Mouse (Mus musculus): ENCODE measurements around the gene Zfp507.

Gene Zfp507

DNA sequence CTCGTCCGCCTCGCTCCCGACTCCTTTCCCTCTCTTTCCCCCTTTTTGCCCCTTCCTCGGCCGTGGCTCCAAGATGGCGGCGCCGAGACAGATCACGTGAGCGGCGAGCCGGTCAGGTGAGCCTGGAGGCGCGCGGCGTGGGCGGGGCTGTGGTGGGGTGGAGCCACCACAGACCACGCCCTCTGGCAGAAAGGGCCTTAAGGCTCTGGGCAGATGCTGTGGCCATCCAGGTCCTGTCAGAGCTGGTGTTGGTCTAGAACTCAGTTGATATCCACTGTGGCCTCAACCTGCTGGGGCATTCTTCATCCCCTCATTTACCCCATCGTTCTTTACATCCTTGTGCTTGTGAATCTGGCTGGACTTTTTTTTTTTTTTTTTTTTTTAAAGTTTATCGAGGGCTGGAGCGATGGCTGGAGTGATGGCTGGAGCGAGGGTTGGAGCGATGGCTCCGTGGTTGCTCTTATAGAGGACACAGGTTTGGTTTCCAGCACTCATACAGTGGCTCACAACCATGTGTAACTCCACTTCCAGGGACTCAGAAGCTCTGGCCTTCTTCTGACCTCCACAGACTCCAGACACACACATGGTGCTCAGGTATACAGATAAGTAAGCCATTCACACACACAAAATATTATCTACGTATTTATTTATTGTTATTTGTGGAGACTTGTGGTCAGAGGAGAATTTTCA lies at the start of gene Zfp507:
Zfp507 (minus strand) TSS at position 98 of the 690 bp plus-strand sequence.
- peak; percentile 89 for DNase-seq

DNA sequence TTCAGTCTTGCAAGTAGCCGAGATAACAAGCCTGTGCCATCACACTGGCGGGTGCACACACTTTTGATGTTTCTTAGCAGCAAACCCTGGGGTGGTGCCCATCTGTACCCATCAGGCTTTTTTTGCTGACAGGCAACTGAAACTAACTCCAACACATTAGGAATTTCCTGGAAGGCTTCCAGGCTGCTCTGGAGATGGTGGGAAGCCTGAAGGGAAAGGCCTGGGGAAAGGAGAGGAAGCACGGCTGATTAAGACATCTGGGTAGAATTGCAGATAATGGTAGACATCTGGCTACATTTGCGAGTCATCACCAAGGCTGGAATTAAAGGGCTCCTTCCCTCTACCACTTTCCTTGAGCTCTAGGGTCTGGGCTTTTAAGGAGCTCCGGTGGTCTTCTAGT lies 47.6 kb upstream of the Zfp507 start:
- no peak for DNase-seq

DNA sequence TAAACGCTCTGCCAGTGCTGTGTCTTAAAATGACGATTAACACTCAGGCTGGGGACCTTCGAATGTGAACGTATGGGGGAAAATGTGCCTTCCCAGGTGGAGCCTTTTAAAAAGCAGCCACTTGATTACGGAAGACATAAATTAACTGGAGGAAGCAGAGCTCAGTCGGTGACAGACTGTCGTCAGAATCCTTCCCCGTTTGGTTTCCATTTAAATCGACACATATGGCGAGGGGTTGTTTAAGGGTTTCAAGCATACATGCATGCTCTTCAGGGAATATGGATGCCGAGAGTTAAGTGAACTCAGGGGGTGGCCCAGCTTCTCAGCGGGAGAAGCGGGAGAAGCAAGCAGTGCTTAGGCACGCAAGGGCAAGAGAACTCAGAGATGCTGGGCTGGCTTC lies 45.7 kb upstream of the Zfp507 start:
- no peak for DNase-seq

DNA sequence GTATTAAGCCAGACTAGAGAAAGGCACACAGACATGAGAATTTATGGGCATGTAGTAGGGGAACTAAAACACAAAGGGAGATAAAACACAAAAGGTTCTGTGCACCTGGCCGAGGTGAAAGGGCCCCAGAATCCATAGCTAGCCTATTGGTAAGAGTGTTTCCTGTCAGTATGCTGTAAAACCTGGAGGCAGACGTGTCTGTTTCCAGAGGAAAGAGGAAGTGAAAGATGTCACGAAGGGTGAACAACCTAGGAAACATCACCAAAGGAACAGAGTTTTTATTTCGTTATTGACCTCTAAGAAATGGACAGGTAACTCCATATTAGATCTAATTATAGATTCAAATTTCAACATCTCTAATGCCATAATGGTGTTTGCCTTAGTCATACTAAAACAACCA lies 37.7 kb upstream of the Zfp507 start:
- no peak for DNase-seq

DNA sequence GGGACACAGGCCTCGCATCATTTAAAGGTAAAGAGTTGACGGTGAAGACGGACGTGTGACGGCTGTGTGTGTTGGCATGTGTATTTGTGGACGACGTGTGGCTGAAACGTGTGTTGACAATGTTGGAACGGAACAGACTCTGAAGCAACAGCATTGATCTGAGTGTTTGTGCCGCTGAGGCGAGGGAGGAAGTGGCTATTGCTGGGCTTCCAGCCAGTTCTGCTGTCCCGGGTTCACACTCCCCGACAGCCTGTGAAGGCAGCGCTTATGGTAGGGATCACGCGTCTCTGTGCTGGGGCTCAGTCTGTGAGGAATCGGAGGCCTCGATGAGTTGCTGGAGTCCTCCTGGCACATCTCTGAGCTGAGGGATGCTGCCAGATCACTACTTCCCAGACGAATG lies 34.0 kb upstream of the Zfp507 start:
- DNase-seq: no peak

DNA sequence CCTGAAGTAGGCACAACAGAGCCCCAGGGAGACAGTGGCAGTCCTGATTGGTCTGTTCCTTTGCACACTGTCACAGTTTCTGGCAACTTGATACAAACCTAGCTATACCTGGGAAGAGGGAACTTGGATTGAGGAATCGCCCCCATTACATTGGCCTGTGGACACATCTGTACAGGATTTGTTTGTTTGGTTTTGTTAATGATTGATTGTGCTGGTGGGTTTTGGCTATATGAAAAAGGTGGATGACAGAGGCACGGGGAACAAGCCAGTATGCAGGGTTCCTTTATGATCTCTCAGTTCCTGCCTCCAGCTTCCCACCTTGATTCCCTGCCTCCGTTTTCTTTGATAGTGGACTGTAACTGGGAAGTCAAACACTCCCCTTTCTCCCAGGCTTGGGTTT lies 33.6 kb upstream of the Zfp507 start:
- DNase-seq: no peak

DNA sequence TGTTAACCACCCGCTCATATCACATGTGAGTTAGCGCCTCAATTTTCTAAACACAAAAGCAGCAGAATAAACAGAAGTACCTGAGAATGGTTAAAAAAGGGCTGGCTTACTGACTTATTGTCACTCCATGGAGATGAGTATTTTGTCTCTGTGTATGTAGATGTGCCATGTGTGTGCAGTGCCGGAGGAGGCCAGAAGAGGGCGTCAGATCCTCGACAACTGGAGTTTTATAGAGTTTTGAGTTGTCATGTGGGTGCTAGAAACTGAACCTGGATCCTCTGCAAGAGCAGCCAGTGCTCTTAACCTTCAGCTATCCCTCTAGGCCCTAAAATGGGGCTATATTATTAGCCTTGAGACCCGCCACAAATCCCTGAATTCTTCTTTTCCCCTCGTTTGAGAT lies 27.3 kb upstream of the Zfp507 start:
- DNase-seq: no peak

DNA sequence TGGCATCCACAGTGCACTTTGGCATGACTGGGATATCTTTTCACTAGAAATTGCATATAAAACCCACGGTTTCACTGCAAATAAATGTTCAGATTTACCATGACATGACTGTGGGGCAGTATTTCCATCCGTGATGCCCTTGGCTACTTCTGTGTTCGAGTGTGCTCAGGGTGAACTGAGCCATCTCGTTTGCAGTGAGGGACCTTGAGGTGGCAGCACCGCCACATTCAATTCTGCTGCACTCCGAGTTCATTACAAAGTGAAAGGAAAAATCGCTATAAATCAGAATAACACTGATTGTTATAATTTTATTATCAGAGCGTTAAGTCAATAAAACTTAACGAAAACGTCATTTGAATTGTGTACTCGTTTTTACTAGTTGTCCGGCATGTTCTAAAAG lies 21.1 kb upstream of the Zfp507 start:
- DNase-seq: peak; percentile 30

- DNase-seq: no peak
Measured at GRCm38 (mm10) chr7:35822320-35822719, 19.5 kb upstream of the Zfp507 start.

- DNase-seq: no peak
Measured at GRCm38 (mm10) chr7:35821357-35821756, 18.6 kb upstream of the Zfp507 start.

GRCm38 (mm10) chr7:35819486-35819885 lies 16.7 kb upstream of the Zfp507 start:
- DNase-seq: no peak

GRCm38 (mm10) chr7:35814759-35815551 lies 12.2 kb upstream of the Zfp507 start:
- DNase-seq: no peak

GRCm38 (mm10) chr7:35813306-35813705 lies 10.5 kb upstream of the Zfp507 start:
- peak; percentile 50 for DNase-seq

- no peak for DNase-seq
Measured at GRCm38 (mm10) chr7:35810736-35811135, 7.9 kb upstream of the Zfp507 start.

DNA sequence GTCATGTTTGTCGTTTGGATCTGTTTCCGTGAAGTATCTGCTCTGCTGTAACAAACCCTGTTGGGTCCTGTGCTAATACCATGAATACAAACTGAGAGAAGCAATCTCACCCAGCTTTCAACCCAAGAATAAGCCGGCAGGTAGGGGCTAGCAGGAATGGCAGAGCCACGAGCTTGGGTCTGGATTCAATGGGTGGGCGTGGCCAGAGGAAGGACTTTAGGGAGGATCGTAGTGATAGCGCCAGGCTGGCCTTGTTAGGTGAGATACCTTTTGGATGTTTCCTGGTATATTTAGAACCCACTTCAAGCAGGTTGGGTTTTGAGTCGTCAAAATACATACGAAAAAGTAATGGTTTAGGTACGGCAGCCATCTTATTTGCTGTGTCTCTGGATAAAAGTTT lies 1.4 kb upstream of the Zfp507 start:
- no peak for DNase-seq

- no peak for DNase-seq
Measured at GRCm38 (mm10) chr7:35802201-35802905, 450 bp downstream of the Zfp507 start.

DNA sequence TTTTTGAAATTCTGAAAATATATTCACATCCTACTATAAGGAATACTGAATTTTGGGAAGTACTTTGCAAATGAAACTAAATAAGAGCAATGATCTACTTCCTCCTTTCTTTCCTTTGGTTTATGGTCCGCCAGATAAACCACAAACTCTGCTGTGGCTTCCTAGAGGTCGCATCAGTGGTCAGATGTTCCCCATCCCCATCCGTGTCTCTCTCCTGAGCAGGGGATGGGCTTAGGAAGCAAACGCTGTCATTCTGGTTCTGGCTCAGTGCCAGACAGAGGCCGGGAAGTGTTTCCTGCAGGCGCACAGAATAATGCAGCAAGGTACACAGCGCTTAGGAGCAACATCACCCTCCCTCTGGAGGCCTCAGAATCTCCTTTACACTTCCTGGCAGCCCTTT lies 6.7 kb downstream of the Zfp507 start:
- DNase-seq: no peak

GRCm38 (mm10) chr7:35794145-35794664 lies 8.6 kb downstream of the Zfp507 start:
- DNase-seq: no peak

- peak; percentile 62 for DNase-seq
Measured at GRCm38 (mm10) chr7:35792150-35792848, 10.5 kb downstream of the Zfp507 start.

DNA sequence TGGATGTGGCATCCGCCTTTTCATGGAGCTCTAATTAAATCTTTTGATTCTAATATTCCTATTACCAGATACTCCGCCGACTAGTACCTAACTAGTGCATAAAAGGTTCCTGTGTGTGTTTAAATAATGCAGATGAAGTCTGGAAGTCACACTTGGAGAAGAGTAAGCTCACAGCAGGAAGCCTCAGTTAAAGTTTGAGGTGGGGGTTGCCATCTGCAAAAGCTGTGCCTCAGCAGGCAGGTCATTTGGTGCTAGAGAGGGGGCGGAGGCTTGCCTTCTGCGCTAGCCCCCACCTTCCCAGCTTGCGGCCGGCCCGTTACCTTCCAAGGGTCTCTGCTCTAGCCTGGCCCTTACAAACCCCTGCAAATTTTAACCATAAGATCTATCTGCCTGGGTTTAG lies 11.9 kb downstream of the Zfp507 start:
- no peak for DNase-seq

DNA sequence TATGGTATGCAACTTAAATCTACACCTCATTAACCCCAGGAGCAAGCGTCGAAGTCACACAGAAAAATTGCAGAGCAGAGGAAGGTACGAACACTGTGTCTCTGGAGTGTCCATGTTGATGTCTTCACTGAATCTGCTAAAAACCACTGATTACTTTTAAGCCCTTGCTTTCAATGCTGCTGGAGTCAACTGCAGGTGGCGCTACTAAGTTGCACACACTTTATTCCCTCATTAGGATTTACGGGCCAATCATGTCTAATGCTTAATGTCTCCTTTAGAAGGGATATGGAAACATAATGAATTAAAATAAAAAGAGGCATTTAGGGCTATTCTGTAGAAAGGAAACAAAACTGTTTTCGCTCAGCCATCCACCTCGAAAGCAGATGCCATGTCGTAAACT lies 12.6 kb downstream of the Zfp507 start:
- DNase-seq: no peak

DNA sequence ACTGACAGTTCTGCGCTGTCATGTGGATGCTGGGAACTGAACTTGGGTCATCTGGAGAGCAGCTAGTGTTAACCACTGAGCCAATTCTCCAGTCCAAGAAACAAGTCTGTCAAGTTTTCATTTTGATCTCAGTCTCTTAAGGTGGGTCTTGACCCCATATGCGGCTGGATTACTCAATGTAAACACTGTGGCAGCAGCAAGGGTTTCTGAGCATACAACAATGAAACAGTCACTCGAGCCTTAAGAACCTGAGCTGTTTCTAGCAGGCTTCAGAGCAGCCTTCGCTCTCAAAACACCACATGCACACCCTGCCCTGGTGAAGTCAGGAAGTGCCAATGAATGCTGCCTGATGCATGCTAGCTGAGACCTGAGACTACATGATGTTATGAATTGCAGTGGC lies 17.2 kb downstream of the Zfp507 start:
- DNase-seq: no peak

DNA sequence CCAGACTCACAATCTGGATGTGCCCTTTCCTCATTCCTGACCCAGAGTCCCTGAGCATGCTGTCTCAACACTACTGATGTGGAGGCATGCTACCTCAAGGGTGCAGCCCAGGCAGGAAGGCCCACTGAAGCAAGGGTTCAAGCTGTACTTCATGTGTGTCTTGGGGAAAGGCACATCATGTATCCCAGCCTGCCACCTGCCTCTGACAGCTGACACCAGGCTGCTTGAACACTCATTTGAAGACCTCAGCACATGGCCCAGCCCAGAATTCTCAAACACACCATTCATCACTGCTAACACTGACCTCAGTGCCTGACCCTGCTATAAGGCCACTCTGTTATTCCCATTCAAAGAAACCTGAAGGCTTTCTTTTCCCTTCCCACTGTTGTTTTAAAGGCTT lies 20.6 kb downstream of the Zfp507 start:
- DNase-seq: no peak
